Mouse (Mus musculus): ENCODE results near the gene Pacs1. TPM values are rescaled to one million over a fixed set of nuclear protein-coding genes. Genes with fewer than 3 reads are reported as not detected.
A peak's percentile ranks its signal among the peaks of the same experiment; 100 is the strongest.
"Not testable (repeated sequence)": the region's sequence is repeated elsewhere in the genome, so short reads cannot be mapped to it uniquely, and the experiment has no call there.

The Pacs1 gene
- polyA plus RNA-seq, 1 experiment from 2014 or later: 29.3 TPM

DNA sequence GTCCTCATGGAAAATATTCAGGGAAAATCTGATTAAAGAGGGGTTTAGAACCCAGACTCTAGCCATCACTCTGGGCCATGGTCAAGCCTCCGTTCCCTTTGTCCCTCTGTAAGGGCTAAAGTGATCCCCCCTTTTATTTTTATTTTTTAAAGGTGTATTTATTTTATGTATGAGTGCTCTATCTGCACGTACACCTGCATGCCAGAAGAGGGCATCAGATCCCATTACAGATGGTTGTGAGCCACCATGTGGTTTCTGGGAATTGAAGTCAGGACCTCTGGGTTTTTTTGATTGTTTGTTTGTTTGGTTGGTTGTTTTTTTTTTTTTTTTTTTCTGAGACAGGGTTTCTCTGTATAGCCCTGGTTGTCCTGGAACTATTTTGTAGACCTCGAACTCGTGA, 186.4 kb downstream of the Pacs1 start:
- Histone ChIP-seq H3K4me1 (ENCODE audit: control insufficient read depth, insufficient read depth, low read length) (peaks cover 22% of the 10 kb centered on the region), H3K27me3 (ENCODE audit: control insufficient read depth, insufficient read depth, low read length) (peaks cover 49% of the 10 kb centered on the region)
- H3K4me3 ChIP-seq (ENCODE audit: low read depth, low read length); H3K4me2 ChIP-seq (ENCODE audit: low read depth, severe bottlenecking); H3K36me3 ChIP-seq (ENCODE audit: control insufficient read depth, insufficient read depth, low read length); DNase-seq (ENCODE audit: low spot score); H3K9ac ChIP-seq (ENCODE audit: low read length); H3K9me3 ChIP-seq (ENCODE audit: control insufficient read depth, low read length); H3K27ac ChIP-seq (replicated peaks; ENCODE audit: low read depth, low read length); ATAC-seq (ENCODE audit: insufficient number of reproducible peaks, low FRiP score, low TSS enrichment, low read depth): not testable (repeated sequence)
- WGBS: 53% methylated on average over 4 of the region's 4 CpGs

DNA sequence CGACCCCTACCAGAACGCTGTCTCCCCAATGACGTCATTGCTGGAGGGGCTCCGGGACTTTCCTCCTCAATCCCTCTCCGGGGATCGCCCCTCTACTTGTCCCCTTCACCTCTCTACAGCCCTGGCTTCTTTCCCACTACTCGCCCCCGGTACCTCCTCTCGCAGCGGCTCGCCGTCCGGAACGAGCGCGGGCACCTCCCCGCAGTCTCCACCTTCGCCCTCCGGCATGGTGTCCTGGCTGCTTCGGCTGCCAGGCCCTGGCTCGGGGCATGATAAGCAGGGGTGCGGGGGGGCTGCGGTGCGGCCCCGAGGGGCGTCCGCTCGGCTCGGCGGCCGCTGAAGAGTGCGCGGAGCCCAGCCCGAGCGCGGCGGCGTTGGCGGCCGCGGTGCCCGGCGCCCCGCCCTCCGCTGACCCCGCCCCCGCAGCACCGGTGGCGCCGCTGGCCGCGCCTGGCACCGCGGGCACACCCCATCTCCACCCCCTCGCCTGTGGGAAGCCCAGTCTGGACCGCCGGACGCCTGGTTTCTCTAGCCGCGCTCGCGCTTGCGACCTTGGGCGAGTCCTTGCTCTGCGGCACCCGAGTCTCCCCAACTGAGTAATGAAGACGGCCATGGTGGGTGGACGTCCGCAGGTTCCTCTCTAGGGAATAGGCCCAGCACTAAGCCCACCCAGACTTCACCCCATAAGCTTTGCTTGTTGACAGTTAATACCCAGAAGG, 187.6 kb downstream of the Pacs1 start, which contains the start of gene Tmem151a:
Gene Tmem151a, minus strand, starts transcription at position 387 of the 719 bp plus-strand sequence.
- peaks cover 61% of the 10 kb centered on the region for H3K27me3 ChIP-seq (ENCODE audit: control insufficient read depth, insufficient read depth, low read length)
- H3K9ac ChIP-seq (ENCODE audit: low read length): 0 out of 2 replicates have a peak within 1 kb of the TSS, but pooled peaks have one; percentile 13
- peaks cover 22% of the 10 kb centered on the region for H3K4me1 ChIP-seq (ENCODE audit: control insufficient read depth, insufficient read depth, low read length)
- no peak within 1 kb of the TSS for H3K27ac ChIP-seq (replicated peaks; ENCODE audit: low read depth, low read length)
- WGBS: under 1% methylated on average over 67 of the region's 69 CpGs
- H3K4me3 ChIP-seq (ENCODE audit: low read depth, low read length): peak within 1 kb of the TSS; percentile 37
- H3K9me3 ChIP-seq (ENCODE audit: control insufficient read depth, low read length): no peaks in the 10 kb centered on the region
- ATAC-seq (ENCODE audit: insufficient number of reproducible peaks, low FRiP score, low TSS enrichment, low read depth) (no peak), DNase-seq (ENCODE audit: low spot score) (no peak)
- H3K4me2 ChIP-seq (ENCODE audit: low read depth, severe bottlenecking): peak within 1 kb of the TSS; percentile 67
- H3K36me3 ChIP-seq (ENCODE audit: control insufficient read depth, insufficient read depth, low read length): no peaks in the 10 kb centered on the region

DNA sequence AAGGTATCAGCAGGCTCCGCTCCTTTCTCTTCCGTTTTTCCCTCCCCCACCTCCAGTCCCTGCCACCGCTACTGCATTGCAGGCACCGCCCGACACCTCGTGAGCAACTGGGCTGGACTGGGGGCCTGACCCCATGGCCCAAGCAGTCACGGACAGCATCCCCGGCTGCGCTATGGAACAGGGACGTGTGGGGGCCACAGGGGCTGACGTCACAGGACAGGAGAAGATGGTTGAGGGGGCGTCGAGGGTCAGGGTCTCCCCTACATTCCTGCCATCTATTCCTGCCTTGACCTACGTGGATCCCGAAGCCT, 188.1 kb downstream of the Pacs1 start:
- Histone ChIP-seq H3K4me3 (ENCODE audit: low read depth, low read length) (peak overlapping the region; percentile 37), H3K27ac (replicated peaks; ENCODE audit: low read depth, low read length) (no peak overlapping the region), H3K36me3 (ENCODE audit: control insufficient read depth, insufficient read depth, low read length) (no peaks in the 10 kb centered on the region), H3K9ac (ENCODE audit: low read length) (no peak overlapping the region), H3K4me1 (ENCODE audit: control insufficient read depth, insufficient read depth, low read length) (peaks cover 22% of the 10 kb centered on the region), H3K9me3 (ENCODE audit: control insufficient read depth, low read length) (no peaks in the 10 kb centered on the region), H3K4me2 (ENCODE audit: low read depth, severe bottlenecking) (peak overlapping the region; percentile 67), H3K27me3 (ENCODE audit: control insufficient read depth, insufficient read depth, low read length) (peaks cover 64% of the 10 kb centered on the region)
- ATAC-seq (ENCODE audit: insufficient number of reproducible peaks, low FRiP score, low TSS enrichment, low read depth) (no peak), DNase-seq (ENCODE audit: low spot score) (no peak)
- WGBS: 7% methylated on average over 15 of the region's 15 CpGs

DNA sequence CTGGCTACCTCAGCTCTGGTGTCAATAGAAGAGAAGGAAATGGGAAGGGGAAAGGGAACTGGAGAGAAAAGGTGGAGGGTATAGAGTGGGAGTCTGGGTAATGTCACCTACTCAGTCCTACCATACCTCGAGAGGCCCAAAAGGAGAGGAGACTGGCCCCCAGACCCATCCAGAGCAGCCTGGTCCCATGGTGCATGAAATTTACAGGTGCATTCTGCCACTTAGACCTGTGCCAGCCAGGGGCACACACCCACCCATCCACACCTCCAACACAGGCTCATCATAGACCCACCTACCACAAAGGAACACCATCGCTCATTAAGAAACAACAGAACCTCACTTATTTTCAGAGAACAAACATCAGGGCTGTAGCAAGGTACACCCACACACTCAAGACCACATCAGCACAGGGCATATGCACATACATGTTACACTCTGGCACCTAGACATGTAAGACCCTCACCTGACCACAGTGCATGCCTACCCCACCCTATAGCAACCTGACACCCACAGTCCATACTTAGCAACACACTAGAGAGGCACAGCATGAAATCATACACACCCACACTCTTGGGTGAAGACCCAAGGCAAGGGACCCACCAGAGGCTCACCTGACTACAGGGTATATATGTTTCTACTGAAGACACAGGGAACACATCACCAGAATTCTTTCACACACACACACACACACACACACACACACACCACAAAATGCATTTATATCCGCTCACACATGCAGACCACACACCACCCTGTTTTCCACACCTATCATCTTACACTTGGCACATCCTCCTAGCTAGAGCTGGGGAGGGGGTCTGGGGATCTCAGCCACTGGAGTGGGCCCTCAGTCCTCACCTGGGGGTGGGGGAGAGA, 188.7 kb downstream of the Pacs1 start:
- DNase-seq (ENCODE audit: low spot score): no peak

More for the DNA sequence above, 188.7 kb downstream of the Pacs1 start:
- WGBS: 64% methylated on average over 3 of the region's 3 CpGs
- Histone ChIP-seq H3K36me3 (ENCODE audit: control insufficient read depth, insufficient read depth, low read length) (no peaks in the 10 kb centered on the region), H3K9me3 (ENCODE audit: control insufficient read depth, low read length) (no peaks in the 10 kb centered on the region), H3K4me2 (ENCODE audit: low read depth, severe bottlenecking) (no peak overlapping the region), H3K27me3 (ENCODE audit: control insufficient read depth, insufficient read depth, low read length) (peaks cover 64% of the 10 kb centered on the region), H3K27ac (replicated peaks; ENCODE audit: low read depth, low read length) (no peak overlapping the region), H3K4me1 (ENCODE audit: control insufficient read depth, insufficient read depth, low read length) (peaks cover 19% of the 10 kb centered on the region), H3K4me3 (ENCODE audit: low read depth, low read length) (no peak overlapping the region; the same call in 1 of the 2 replicates), H3K9ac (ENCODE audit: low read length) (no peak overlapping the region)
- no peak for ATAC-seq (ENCODE audit: insufficient number of reproducible peaks, low FRiP score, low TSS enrichment, low read depth)

Small RNA genes within 50 kb of the gene (microRNA-seq; reads per million reads assigned to microRNA genes)
- gene Gm27468: not detected

Other genes with a start within 250 kb of the Pacs1 start
- 5.0 and 6.0 TPM in 2 replicates for gene Slc29a2, start 249.3 kb downstream of the Pacs1 start, polyA plus RNA-seq (2014; fragmentation: Nextera tagmentation; extraction: Ambion mirVana)
- gene B4gat1, start 234.3 kb downstream of the Pacs1 start, polyA plus RNA-seq (2014; fragmentation: Nextera tagmentation; extraction: Ambion mirVana): 36.6 and 37.8 TPM in 2 replicates
- 1.7 and 2.0 TPM in 2 replicates for gene AC124502.3, start 234.2 kb downstream of the Pacs1 start, polyA plus RNA-seq (2014; fragmentation: Nextera tagmentation; extraction: Ambion mirVana)
- gene Brms1, start 231.8 kb downstream of the Pacs1 start, polyA plus RNA-seq (2014; fragmentation: Nextera tagmentation; extraction: Ambion mirVana): 52.6 and 61.2 TPM in 2 replicates
- 1.3 and 1.6 TPM in 2 replicates for gene Rin1, start 222.6 kb downstream of the Pacs1 start, polyA plus RNA-seq (2014; fragmentation: Nextera tagmentation; extraction: Ambion mirVana)
- gene Cd248, start 205.0 kb downstream of the Pacs1 start, polyA plus RNA-seq (2014; fragmentation: Nextera tagmentation; extraction: Ambion mirVana): 41.1 and 45.6 TPM in 2 replicates
- gene Tmem151a, start 187.6 kb downstream of the Pacs1 start, polyA plus RNA-seq (2014; fragmentation: Nextera tagmentation; extraction: Ambion mirVana): 1.1 and 2.2 TPM in 2 replicates
- 68.5 and 71.2 TPM in 2 replicates for gene Yif1a, start 184.6 kb downstream of the Pacs1 start, polyA plus RNA-seq (2014; fragmentation: Nextera tagmentation; extraction: Ambion mirVana)
- gene Cnih2, start 174.6 kb downstream of the Pacs1 start, polyA plus RNA-seq (2014; fragmentation: Nextera tagmentation; extraction: Ambion mirVana): 33.8 and 36.3 TPM in 2 replicates
- gene Rab1b, start 166.0 kb downstream of the Pacs1 start, polyA plus RNA-seq (2014; fragmentation: Nextera tagmentation; extraction: Ambion mirVana): 242 and 244 TPM in 2 replicates
- gene Klc2, start 154.6 kb downstream of the Pacs1 start, polyA plus RNA-seq (2014; fragmentation: Nextera tagmentation; extraction: Ambion mirVana): 21.2 and 23.8 TPM in 2 replicates
- gene Sf3b2, start 22.3 kb upstream of the Pacs1 start, polyA plus RNA-seq (2014; fragmentation: Nextera tagmentation; extraction: Ambion mirVana): 405 and 414 TPM in 2 replicates
- 8.6 and 8.8 TPM in 2 replicates for gene Gal3st3, start 25.2 kb upstream of the Pacs1 start, polyA plus RNA-seq (2014; fragmentation: Nextera tagmentation; extraction: Ambion mirVana)
- not detected in 2 replicates for gene Catsper1, start 62.6 kb upstream of the Pacs1 start, polyA plus RNA-seq (2014; fragmentation: Nextera tagmentation; extraction: Ambion mirVana)
- 0.64 and 1.2 TPM in 2 replicates for gene Cst6, start 76.5 kb upstream of the Pacs1 start, polyA plus RNA-seq (2014; fragmentation: Nextera tagmentation; extraction: Ambion mirVana)
- gene Eif1ad, start 93.6 kb upstream of the Pacs1 start, polyA plus RNA-seq (2014; fragmentation: Nextera tagmentation; extraction: Ambion mirVana): 78.9 and 89.3 TPM in 2 replicates
- gene Banf1, start 94.0 kb upstream of the Pacs1 start, polyA plus RNA-seq (2014; fragmentation: Nextera tagmentation; extraction: Ambion mirVana): 522 and 532 TPM in 2 replicates
- 87.1 and 92.5 TPM in 2 replicates for gene Sart1, start 115.6 kb upstream of the Pacs1 start, polyA plus RNA-seq (2014; fragmentation: Nextera tagmentation; extraction: Ambion mirVana)
- gene Tsga10ip, start 129.4 kb upstream of the Pacs1 start, polyA plus RNA-seq (2014; fragmentation: Nextera tagmentation; extraction: Ambion mirVana): not detected in 2 replicates
- gene Drap1, start 151.9 kb upstream of the Pacs1 start, polyA plus RNA-seq (2014; fragmentation: Nextera tagmentation; extraction: Ambion mirVana): 216 and 243 TPM in 2 replicates
- 43.8 and 47.7 TPM in 2 replicates for gene AI837181, start 152.0 kb upstream of the Pacs1 start, polyA plus RNA-seq (2014; fragmentation: Nextera tagmentation; extraction: Ambion mirVana)
- gene Fosl1, start 174.4 kb upstream of the Pacs1 start, polyA plus RNA-seq (2014; fragmentation: Nextera tagmentation; extraction: Ambion mirVana): not detected in 2 replicates
- gene Ccdc85b, start 184.8 kb upstream of the Pacs1 start, polyA plus RNA-seq (2014; fragmentation: Nextera tagmentation; extraction: Ambion mirVana): 7.9 and 9.2 TPM in 2 replicates
- 113 and 116 TPM in 2 replicates for gene Fibp, start 187.5 kb upstream of the Pacs1 start, polyA plus RNA-seq (2014; fragmentation: Nextera tagmentation; extraction: Ambion mirVana)
- gene Ctsw, start 195.4 kb upstream of the Pacs1 start, polyA plus RNA-seq (2014; fragmentation: Nextera tagmentation; extraction: Ambion mirVana): 0.72 and 1.0 TPM in 2 replicates
- 100 and 105 TPM in 2 replicates for gene Efemp2, start 200.8 kb upstream of the Pacs1 start, polyA plus RNA-seq (2014; fragmentation: Nextera tagmentation; extraction: Ambion mirVana)
- gene Mus81, start 215.3 kb upstream of the Pacs1 start, polyA plus RNA-seq (2014; fragmentation: Nextera tagmentation; extraction: Ambion mirVana): 37.0 and 39.7 TPM in 2 replicates
- gene Cfl1, start 217.3 kb upstream of the Pacs1 start, polyA plus RNA-seq (2014; fragmentation: Nextera tagmentation; extraction: Ambion mirVana): 3,315 and 3,495 TPM in 2 replicates
- gene 1700020D05Rik, start 230.7 kb upstream of the Pacs1 start, polyA plus RNA-seq (2014; fragmentation: Nextera tagmentation; extraction: Ambion mirVana): 0.35 TPM in 1 of 2 replicates, not detected in the other
- 8.6 and 9.0 TPM in 2 replicates for gene Snx32, start 237.4 kb upstream of the Pacs1 start, polyA plus RNA-seq (2014; fragmentation: Nextera tagmentation; extraction: Ambion mirVana)